Mouse (Mus musculus) adrenal gland, postnatal 25 days (tissue): Measurements from ENCODE around the gene Acsbg1. TPM values are rescaled to one million over a fixed set of nuclear protein-coding genes. Genes with fewer than 3 reads are reported as not detected.
A peak's percentile ranks its signal among the peaks of the same experiment; 100 is the strongest.
"Not testable (repeated sequence)": the region's sequence is repeated elsewhere in the genome, so short reads cannot be mapped to it uniquely, and the experiment has no call there.

Experiments used
- DNase-seq: peaks from one replicate; pipeline ENCODE4 v3.0.0; 2021; ENCODE audit warnings: mixed read lengths
- long read RNA-seq: library from polyadenylated mRNA; stranded (forward); transcript quantifications from one replicate; pipeline ENCODE4 v2.0.0, GENCODE M21; 2021
- total RNA-seq: library from RNA; stranded (reverse); gene quantifications from 2 replicates; pipeline ENCODE4 v1.2.3, GENCODE M21; 2021

The Acsbg1 gene
- total RNA-seq = 86.2 and 108 TPM in 2 replicates
- long read RNA-seq, transcript Acsbg1-201 (14 exons, 2,880 nt) = major isoform, 307 of 406 reads
- long read RNA-seq, partial matches to known transcripts = 74 of 406 reads
- long read RNA-seq, other reads (novel, unspliced or antisense) = 25 of 406 reads

- DNase-seq = peak; percentile 54
Observed at GRCm38 (mm10) chr9:54661605-54662377, at the start of gene Acsbg1. Gene Acsbg1 (minus strand): TSS chr9:54661870.

DNA sequence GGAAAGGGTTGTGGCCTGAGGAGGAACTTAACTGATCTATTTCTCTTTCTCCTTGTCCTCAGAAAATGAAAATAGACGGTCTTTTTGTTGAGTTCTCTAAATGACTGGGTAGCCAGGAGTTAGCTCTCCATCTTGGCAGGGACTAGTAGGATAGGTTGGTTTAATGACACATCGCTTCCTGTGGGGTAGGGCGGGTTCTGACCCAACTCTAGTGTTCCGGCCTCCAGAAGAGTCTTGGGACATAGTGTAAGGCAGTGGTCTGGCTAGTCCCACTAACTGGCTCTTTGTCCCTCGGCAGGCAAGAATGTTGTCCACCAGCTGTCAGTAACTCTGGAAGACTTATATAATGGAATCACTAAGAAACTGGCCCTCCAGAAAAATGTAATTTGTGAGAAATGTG lies 46.4 kb upstream of the Acsbg1 start:
- DNase-seq = no peak

DNA sequence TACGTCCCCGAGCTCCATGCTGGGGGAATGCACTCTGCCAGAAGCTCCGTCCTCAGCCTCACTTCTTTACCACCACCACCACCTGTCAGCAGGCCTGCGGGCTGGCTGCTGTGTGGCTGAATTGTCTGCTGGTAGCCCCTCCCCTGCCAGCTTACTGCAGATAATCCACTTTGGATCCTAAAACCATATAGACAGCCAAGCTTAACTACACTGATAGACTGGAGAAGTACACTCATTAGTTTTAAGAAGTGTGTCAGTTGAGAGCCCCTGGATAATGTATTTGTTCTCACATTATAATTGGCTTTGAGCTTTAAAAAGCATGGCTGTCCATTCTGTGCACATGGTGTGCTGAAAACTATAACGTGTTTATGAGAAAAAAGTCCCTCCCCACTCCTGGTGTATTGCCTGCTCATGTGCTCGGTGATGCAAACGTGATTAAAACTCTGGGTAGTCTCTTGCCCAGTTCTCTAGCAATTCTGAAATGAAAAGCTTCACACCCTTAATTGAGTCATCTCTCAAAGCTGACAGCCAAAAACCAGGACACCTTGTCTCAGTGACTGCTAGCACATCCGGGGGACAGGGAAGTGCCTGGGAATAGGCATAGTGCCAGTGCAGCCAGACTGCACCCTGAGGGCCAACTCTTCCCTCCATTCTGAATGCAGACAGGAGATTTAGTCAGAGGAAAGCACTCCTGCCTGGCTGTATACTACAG lies 45.8 kb upstream of the Acsbg1 start:
- no peak for DNase-seq

DNA sequence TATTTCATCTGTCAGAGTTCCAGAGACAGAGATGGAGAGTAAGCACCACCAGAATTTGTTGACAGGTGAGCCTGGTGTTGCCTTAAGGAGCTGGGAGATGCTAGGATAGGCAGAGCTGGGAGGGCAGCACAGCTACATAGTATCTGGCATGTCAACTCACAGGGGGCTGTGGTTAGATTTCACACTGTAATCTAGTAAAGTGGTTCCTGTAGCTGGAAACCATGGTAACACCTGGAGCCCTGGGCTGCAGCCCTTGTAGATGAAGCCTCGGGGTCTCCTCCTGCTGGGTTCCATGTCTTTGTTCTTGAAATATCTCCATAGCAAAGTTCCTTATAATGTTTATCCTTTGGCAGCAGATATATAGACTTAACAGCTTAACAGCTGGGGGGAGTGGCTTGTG lies 43.9 kb upstream of the Acsbg1 start:
- no peak for DNase-seq

GRCm38 (mm10) chr9:54704361-54704760 lies 42.7 kb upstream of the Acsbg1 start:
- no peak for DNase-seq

GRCm38 (mm10) chr9:54702581-54702980 lies 40.9 kb upstream of the Acsbg1 start:
- no peak for DNase-seq

DNA sequence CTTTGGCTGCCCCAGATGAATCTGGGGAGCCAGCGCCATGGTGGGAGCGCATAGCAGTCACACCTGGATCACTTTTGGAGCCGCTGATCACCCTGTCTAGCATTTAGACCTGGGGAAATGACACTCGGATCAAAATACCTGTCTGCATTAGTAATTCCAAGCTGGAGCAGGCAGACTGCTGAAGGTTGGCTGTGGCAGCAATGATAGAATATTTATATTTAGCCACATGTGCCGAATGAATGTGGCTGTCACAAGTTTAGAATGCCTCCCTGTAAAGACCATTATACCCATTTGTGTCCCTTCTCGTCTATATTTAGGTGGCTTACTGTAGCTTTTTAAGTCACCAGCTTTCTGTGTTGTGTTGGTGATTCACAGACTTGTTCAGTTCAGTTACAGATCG lies 39.1 kb upstream of the Acsbg1 start:
- DNase-seq = no peak

DNA sequence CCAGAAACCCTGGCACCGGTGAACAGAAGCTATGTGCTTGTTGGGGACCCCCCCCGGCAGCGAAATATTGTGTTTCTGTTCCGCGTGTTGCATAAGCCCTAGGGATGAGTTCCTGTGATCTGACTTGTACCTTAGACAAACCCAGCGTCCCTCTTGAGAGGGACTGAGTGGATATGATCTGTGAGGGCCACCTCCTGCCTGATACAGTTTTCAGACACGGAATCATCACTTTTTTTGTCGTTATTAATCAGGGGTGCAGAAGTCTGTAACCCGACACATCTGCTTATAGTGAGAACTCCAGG lies 38.5 kb upstream of the Acsbg1 start:
- DNase-seq = no peak

GRCm38 (mm10) chr9:54699345-54700173 lies 37.9 kb upstream of the Acsbg1 start:
- DNase-seq = peak; percentile 86

DNA sequence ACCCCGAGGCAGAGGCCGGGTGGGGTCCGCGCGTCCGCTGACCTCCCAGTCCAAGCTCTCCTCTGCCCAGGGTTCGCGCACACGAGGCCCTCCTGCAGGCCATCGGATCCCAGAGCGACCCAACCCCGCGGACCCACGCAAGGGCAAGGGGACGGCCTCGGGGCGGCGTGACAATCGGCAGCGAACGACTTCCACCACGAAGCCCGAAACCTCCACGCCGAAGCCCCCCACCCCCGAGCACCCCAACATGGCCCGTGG lies 37.3 kb upstream of the Acsbg1 start:
- DNase-seq = no peak

GRCm38 (mm10) chr9:54698318-54699086 lies 36.8 kb upstream of the Acsbg1 start, which contains the start of gene Dnaja4:
Gene Dnaja4 (plus strand): TSS chr9:54698873.
- no peak for DNase-seq

- DNase-seq = peak; percentile 40
Observed at GRCm38 (mm10) chr9:54691241-54691805, 29.7 kb upstream of the Acsbg1 start.

DNA sequence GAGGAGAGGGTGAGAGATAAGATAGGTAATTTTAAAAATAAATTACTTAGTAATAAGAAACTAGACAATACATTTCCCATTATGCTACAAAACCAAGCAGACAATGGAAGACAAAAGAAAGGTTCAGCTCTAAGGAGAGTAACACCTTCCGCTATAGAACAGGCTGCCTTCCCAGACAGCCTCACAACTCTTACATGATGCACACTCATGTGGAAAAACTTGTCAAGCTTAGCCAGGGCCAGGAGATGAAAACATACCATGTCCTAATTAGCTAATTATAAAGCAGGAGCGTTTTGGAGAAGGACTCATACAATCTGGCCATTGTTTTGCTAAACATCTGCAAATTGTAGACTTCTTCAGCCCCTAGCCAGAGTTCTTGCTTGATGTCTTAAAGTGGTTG lies 29.0 kb upstream of the Acsbg1 start:
- DNase-seq = not testable (repeated sequence)

DNA sequence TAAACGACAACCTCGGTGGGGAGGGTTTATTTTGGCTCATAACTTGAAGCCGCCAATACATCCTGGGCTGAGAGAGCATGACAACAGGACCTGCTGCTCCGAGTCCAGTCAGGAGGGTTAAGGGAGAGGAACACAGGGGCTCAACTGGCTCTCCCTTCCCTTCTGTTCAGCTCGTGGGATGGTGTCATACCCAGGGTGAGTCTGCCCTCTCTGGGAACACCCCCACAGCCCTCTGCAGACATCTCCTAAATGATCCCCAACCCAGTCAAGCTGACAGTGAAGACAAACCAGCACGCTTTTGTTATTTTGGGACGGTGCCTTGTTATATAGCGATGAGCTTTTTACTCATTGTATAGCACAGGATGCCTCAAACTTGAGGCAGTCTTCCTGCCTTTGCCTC lies 27.8 kb upstream of the Acsbg1 start:
- no peak for DNase-seq

DNA sequence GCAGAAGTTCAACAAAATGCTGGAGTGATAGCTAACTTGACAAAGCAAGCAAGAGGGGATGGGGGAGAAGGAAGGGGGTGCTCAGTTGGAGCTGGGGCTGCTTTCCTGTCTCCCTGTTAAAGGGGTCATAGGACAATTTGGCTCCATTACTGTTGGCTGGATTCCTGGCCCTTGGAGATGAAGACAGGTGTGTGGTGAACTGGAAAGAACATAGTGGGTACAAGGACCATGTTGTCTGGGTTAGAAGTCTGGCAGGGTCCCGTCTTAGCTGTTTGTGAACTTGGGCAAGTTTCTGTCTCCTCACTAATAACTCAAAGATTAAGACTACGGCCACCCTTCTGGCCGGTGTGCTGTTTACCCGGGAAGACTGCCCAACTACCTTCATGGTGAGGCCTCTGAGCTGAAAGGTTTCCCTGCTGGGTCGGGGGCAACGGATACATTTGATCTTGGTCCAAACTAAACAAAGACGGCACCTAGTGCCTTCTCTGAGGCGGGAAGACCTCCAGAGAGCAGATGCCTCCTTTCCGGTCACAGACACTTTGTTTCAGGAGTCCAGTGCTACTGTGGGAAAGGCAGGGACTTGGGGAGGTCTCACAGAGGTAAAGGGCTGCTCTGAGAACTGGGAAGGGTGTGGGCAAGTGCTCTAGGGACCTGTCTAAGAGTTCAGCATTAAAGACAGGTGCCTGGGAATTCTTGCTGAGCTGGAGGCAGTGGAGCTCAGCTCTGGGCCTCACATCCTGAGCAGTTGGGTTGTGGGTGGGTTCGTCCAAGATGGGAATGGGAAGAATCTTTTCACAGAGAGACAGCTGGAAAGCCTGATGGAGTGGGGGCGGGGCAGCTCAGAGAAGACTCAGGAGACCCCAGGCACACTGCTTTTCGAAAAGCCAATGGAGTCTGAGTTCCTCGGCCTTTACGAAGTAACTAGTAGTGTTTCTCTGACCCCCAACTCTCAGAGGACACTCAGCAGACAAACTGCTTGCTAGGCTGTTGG lies 25.9 kb upstream of the Acsbg1 start:
- no peak for DNase-seq

- DNase-seq = no peak
Observed at GRCm38 (mm10) chr9:54683814-54684605, 22.3 kb upstream of the Acsbg1 start.

- DNase-seq = no peak
Observed at GRCm38 (mm10) chr9:54682846-54683245, 21.2 kb upstream of the Acsbg1 start.

DNA sequence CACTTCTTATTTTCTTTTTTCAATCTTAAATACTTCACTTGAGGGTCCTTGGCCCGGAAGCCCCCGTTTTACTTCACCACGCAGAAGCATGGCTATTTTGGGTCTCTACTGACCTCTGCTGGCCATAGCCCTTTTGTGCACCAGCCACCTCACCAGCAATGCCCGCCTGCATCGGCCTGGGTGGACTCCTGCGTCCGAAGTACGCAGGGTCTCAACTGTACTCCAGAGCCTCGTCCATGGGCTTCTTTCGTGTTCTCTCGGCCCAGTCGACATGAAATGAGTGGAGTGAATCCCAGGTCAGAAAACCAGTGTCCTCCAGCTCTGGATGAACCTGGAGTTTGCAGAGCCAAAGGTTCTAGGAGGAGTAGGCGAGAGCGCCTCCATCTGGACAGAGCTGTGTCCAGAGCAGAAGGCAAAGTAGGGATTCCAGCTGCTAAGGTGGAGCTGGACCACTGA lies 14.9 kb upstream of the Acsbg1 start:
- DNase-seq = peak; percentile 73

DNA sequence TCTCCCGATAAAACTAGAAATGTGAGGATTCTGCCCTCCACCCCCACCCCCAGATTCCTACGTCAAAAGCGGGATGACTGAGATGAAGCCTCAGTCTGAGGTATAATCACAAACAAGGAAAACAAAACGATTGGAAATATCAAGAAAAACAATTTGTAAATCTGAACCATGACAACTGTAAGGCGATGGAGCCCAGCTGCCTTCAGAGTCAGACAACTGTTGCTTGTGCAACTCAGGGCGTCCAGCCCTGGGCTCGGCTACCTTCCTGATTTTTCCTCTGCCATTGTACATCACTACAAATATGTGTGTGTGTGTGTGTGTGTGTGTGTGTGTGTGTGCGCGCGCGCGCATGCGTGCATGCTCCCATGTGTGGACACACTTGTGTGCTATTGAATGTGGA lies 12.2 kb upstream of the Acsbg1 start:
- DNase-seq = no peak

DNA sequence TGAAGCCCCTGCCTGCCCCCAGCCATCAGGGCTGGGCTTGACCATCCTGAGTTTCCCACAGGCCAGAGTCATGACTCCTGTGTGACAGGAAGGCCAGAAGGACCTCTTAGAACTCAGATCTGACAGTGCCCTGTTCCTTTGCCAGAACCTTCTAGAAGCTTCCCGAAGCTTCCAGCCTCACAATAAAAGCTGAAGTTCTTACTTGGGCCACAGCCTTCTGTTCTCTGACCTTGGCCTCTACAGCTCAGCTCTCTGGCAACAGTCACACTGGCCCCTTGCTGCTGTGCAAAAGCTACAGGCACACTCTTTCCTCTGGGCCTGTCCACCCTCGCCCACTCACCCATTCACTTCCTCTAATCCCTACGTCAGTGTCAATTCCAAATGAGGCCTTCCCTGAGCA lies 10.3 kb upstream of the Acsbg1 start:
- peak; percentile 30 for DNase-seq
